Mouse (Mus musculus): ENCODE measurements around the gene Gm43638.
"Not testable (repeated sequence)": the region's sequence is repeated elsewhere in the genome, so short reads cannot be mapped to it uniquely, and the experiment has no call there.

The Gm43638 gene

GRCm38 (mm10) chr5:87486706-87487105, at the start of gene Gm43638:
Gm43638 (minus strand) TSS chr5:87486806.
- not testable (repeated sequence) for DNase-seq

- peak; percentile 77 to 88 for DNase-seq
These were observed 49.5 kb upstream of the Gm43638 start for GRCm38 (mm10) chr5:87535994-87536644.

- DNase-seq = peak in 1 of 2 experiments; percentile 10
These were observed 45.7 kb upstream of the Gm43638 start for GRCm38 (mm10) chr5:87532288-87532687.

GRCm38 (mm10) chr5:87523561-87523960, 37.0 kb upstream of the Gm43638 start:
- peak; percentile 12 to 72 for DNase-seq

- DNase-seq = no peak
These were observed 19.3 kb upstream of the Gm43638 start for GRCm38 (mm10) chr5:87505776-87506458.

- DNase-seq = no peak
These were observed 16.1 kb upstream of the Gm43638 start for GRCm38 (mm10) chr5:87502687-87503086.

- DNase-seq = no peak
These were observed 12.7 kb upstream of the Gm43638 start for GRCm38 (mm10) chr5:87499341-87499740.

GRCm38 (mm10) chr5:87498936-87499335, 12.3 kb upstream of the Gm43638 start:
- no peak for DNase-seq

GRCm38 (mm10) chr5:87490771-87491170, 4.2 kb upstream of the Gm43638 start, which contains the start of gene Ugt2a1:
Ugt2a1 (minus strand) TSS chr5:87490871.
- no peak for DNase-seq

GRCm38 (mm10) chr5:87482160-87482559, 4.4 kb downstream of the Gm43638 start, which contains the start of gene Ugt2a2:
Ugt2a2 (minus strand) TSS chr5:87482260.
- DNase-seq = no peak

- DNase-seq = no peak
These were observed 27.8 kb downstream of the Gm43638 start for GRCm38 (mm10) chr5:87458810-87459209.

- DNase-seq = no peak
These were observed 28.9 kb downstream of the Gm43638 start for GRCm38 (mm10) chr5:87457701-87458100.

- peak; percentile 12 to 40 for DNase-seq
These were observed 30.3 kb downstream of the Gm43638 start for GRCm38 (mm10) chr5:87456216-87456850.

GRCm38 (mm10) chr5:87455519-87455918, 31.1 kb downstream of the Gm43638 start:
- no peak for DNase-seq

GRCm38 (mm10) chr5:87452514-87452913, 34.1 kb downstream of the Gm43638 start:
- DNase-seq = not testable (repeated sequence)

GRCm38 (mm10) chr5:87436264-87436663, 50.3 kb downstream of the Gm43638 start:
- peak; percentile 8 to 26 for DNase-seq

- no peak for DNase-seq
These were observed 60.9 kb downstream of the Gm43638 start for GRCm38 (mm10) chr5:87425676-87426075.

GRCm38 (mm10) chr5:87424041-87424440, 62.6 kb downstream of the Gm43638 start, which contains the start of gene Ugt2b38:
Ugt2b38 (minus strand) TSS chr5:87424203.
- not testable (repeated sequence) for DNase-seq
